ENCODE assay signal across 12 mouse cellular contexts in genomic region chr19:24054265-24054664, GRCm38 (mm10). TPM values are rescaled to one million over a fixed set of nuclear protein-coding genes. Genes with fewer than 3 reads are reported as not detected.
DNase-seq lines count a peak whose midpoint lies in the region; ATAC-seq and TF ChIP-seq lines count a peak whose summit lies in the region.
"Had no signal": no experiment of that assay in that cellular context is flagged by ENCODE, and none has a peak within 500 bp of the region (broad histone marks: within the 10 kb centered on the region; RNA-seq: fewer than 3 reads in every experiment).

No protein-coding gene starts in this region.

- no peaks in the 10 kb centered on the region for H3K36me3 ChIP-seq in lung, embryonic 14.5 days (ENCODE audit: insufficient read depth)
- no peaks in the 10 kb centered on the region for H3K36me3 ChIP-seq in heart, embryonic 14.5 days (ENCODE audit: control insufficient read depth, insufficient read depth, low read length)
- H3K36me3 ChIP-seq in intestine, postnatal 0 days (ENCODE audit: control insufficient read depth, insufficient read depth), result no peaks in the 10 kb centered on the region
- H3K36me3 ChIP-seq in stomach, embryonic 14.5 days (ENCODE audit: control insufficient read depth, insufficient read depth, low read length), result no peaks in the 10 kb centered on the region
- H3K36me3 ChIP-seq: hindbrain, embryonic 13.5 days; limb, embryonic 12.5 days had no signal

- H3K27ac ChIP-seq in lung, embryonic 14.5 days (ENCODE audit: low read depth), result peak overlapping the region; percentile 51
- peak overlapping the region; percentile 94 to 97 for H3K27ac ChIP-seq in heart, embryonic 14.5 days (replicated peaks in 1 of 2; ENCODE audit: control insufficient read depth in 1 of 2, insufficient read depth in 1 of 2, low read depth in 2 of 2, low read length in 2 of 2)
- H3K27ac ChIP-seq in intestine, postnatal 0 days (ENCODE audit: low read depth, low read length), result peak overlapping the region; percentile 57; the same call in 1 of the 2 replicates
- H3K27ac ChIP-seq in stomach, embryonic 14.5 days (ENCODE audit: low read length), result peak overlapping the region; percentile 74
- H3K27ac ChIP-seq: hindbrain, embryonic 13.5 days; limb, embryonic 12.5 days; macrophage had no signal

- H3K27me3 ChIP-seq in lung, embryonic 14.5 days (ENCODE audit: insufficient read depth, low read length), result no peaks in the 10 kb centered on the region
- no peaks in the 10 kb centered on the region for H3K27me3 ChIP-seq in heart, embryonic 14.5 days (ENCODE audit: control insufficient read depth, insufficient read depth, low read length)
- H3K27me3 ChIP-seq in intestine, postnatal 0 days (replicated peaks; ENCODE audit: control insufficient read depth, insufficient read depth, low read length), result no peaks in the 10 kb centered on the region
- H3K27me3 ChIP-seq in stomach, embryonic 14.5 days (ENCODE audit: control insufficient read depth, insufficient read depth, low read length), result no peaks in the 10 kb centered on the region
- H3K27me3 ChIP-seq: hindbrain, embryonic 13.5 days; limb, embryonic 12.5 days had no signal

- no peak overlapping the region for H3K9ac ChIP-seq in lung, embryonic 14.5 days
- H3K9ac ChIP-seq in heart, embryonic 14.5 days (ENCODE audit: low read length), result peak overlapping the region; percentile 3; the same call in 1 of the 2 replicates
- H3K9ac ChIP-seq in intestine, postnatal 0 days (ENCODE audit: low read depth, low read length), result no peak overlapping the region
- no peak overlapping the region for H3K9ac ChIP-seq in stomach, embryonic 14.5 days (replicated peaks; ENCODE audit: low read depth, low read length)
- H3K9ac ChIP-seq: hindbrain, embryonic 13.5 days; limb, embryonic 12.5 days had no signal

- peaks cover 22% of the 10 kb centered on the region for H3K4me1 ChIP-seq in lung, embryonic 14.5 days (ENCODE audit: insufficient read depth)
- H3K4me1 ChIP-seq in heart, embryonic 14.5 days (ENCODE audit: control insufficient read depth in 2 of 2, insufficient read depth in 2 of 2, low read length in 2 of 2), result peaks cover 31 to 54% of the 10 kb centered on the region in 2 experiments
- H3K4me1 ChIP-seq in intestine, postnatal 0 days (replicated peaks; ENCODE audit: control insufficient read depth, insufficient read depth, low read length), result no peaks in the 10 kb centered on the region; the same call in 1 of the 2 replicates
- H3K4me1 ChIP-seq in stomach, embryonic 14.5 days (ENCODE audit: control insufficient read depth, insufficient read depth, low read length), result peaks cover 12% of the 10 kb centered on the region; the same call in 1 of the 2 replicates
- H3K4me1 ChIP-seq: hindbrain, embryonic 13.5 days had no signal

- TF ChIP-seq CTCF in lung, embryonic 14.5 days (IDR thresholded peaks at IDR 0.05; ENCODE audit: low read depth), result no peak
- TF ChIP-seq CTCF in intestine, postnatal 0 days (IDR thresholded peaks at IDR 0.05; ENCODE audit: low read depth), result no peak

- peak; percentile 37 for DNase-seq in lung, embryonic 14.5 days
- no peak for DNase-seq in lung, postnatal 14 days
- DNase-seq: right cerebral cortex, postnatal 14 days had no signal

- H3K4me2 ChIP-seq in lung, embryonic 14.5 days, result peak overlapping the region; percentile 29
- H3K4me2 ChIP-seq in heart, embryonic 14.5 days (ENCODE audit: low read length), result peak overlapping the region; percentile 19; the same call in 1 of the 2 replicates
- H3K4me2 ChIP-seq in intestine, postnatal 0 days (replicated peaks; ENCODE audit: low read depth), result peak overlapping the region; percentile 43
- no peak overlapping the region for H3K4me2 ChIP-seq in stomach, embryonic 14.5 days (replicated peaks; ENCODE audit: low read depth, low read length)
- H3K4me2 ChIP-seq: hindbrain, embryonic 13.5 days; limb, embryonic 12.5 days had no signal

- no peak for ATAC-seq in lung, embryonic 14.5 days (ENCODE audit: insufficient read depth)
- ATAC-seq in heart, embryonic 14.5 days (ENCODE audit: insufficient number of reproducible peaks, insufficient read depth, low FRiP score, low read depth), result no peak
- peak; percentile 75 for ATAC-seq in intestine, postnatal 0 days
- ATAC-seq in stomach, embryonic 14.5 days (ENCODE audit: insufficient number of reproducible peaks, insufficient read depth, low FRiP score, low read depth), result no peak
- ATAC-seq in CD4-positive, CD25-positive, alpha-beta regulatory T cell, adult 4 months, result no peak
- no peak for ATAC-seq in erythroblast, adult 5-6 weeks (replicated peaks; ENCODE audit: low FRiP score, poor library complexity, severe bottlenecking)

- WGBS in lung, embryonic 14.5 days, result 39% methylated on average over 5 of the region's 5 CpGs
- 55% methylated on average over 5 of the region's 5 CpGs for WGBS in heart, embryonic 14.5 days
- WGBS in intestine, postnatal 0 days, result 10% methylated on average over 5 of the region's 5 CpGs
- 44% methylated on average over 5 of the region's 5 CpGs for WGBS in stomach, embryonic 14.5 days

- no peaks in the 10 kb centered on the region for H3K9me3 ChIP-seq in lung, embryonic 14.5 days (ENCODE audit: low read depth, low read length)
- H3K9me3 ChIP-seq in heart, embryonic 14.5 days (ENCODE audit: control insufficient read depth, low read length), result peaks cover 3% of the 10 kb centered on the region; the same call in 1 of the 2 replicates
- no peaks in the 10 kb centered on the region for H3K9me3 ChIP-seq in intestine, postnatal 0 days (ENCODE audit: control insufficient read depth)
- H3K9me3 ChIP-seq in stomach, embryonic 14.5 days (ENCODE audit: control insufficient read depth, low read depth, low read length), result no peaks in the 10 kb centered on the region
- H3K9me3 ChIP-seq: hindbrain, embryonic 13.5 days; limb, embryonic 12.5 days had no signal

- H3K4me3 ChIP-seq in lung, embryonic 14.5 days (ENCODE audit: low read depth, low read length), result no peak overlapping the region
- no peak overlapping the region for H3K4me3 ChIP-seq in heart, embryonic 14.5 days (ENCODE audit: control insufficient read depth in 1 of 2, insufficient read depth in 1 of 2, low read depth in 1 of 2, low read length in 2 of 2)
- H3K4me3 ChIP-seq in intestine, postnatal 0 days (ENCODE audit: low read depth, low read length), result no peak overlapping the region
- no peak overlapping the region for H3K4me3 ChIP-seq in stomach, embryonic 14.5 days (ENCODE audit: low read depth, low read length)
- H3K4me3 ChIP-seq: hindbrain, embryonic 13.5 days; limb, embryonic 12.5 days had no signal

RNA-seq across cellular contexts. Expression of gene Fam189a2, which starts 23.4 kb away (rescaled TPM):
- polyA plus RNA-seq in lung, embryonic 14.5 days (2014; fragmentation: Nextera tagmentation; extraction: Ambion mirVana), result 1.2 and 1.4 TPM in 2 replicates
- polyA plus RNA-seq in heart, embryonic 14.5 days (2014; fragmentation: Nextera tagmentation; extraction: Ambion mirVana), result 12.6 and 17.8 TPM in 2 replicates
- 2.9 and 3.0 TPM in 2 replicates for polyA plus RNA-seq in intestine, postnatal 0 days (2015; fragmentation: Nextera tagmentation; extraction: Ambion mirVana)
- 0.62 and 0.73 TPM in 2 replicates for polyA plus RNA-seq in stomach, embryonic 14.5 days (2014; fragmentation: Nextera tagmentation; extraction: Ambion mirVana)
- polyA plus RNA-seq in CD4-positive, CD25-positive, alpha-beta regulatory T cell, adult 4 months (2017; shearing (Covaris generic)), result not detected
- total RNA-seq in erythroblast, adult 5-6 weeks (2015; ENCODE audit: low replicate concordance), result not detected in 2 replicates
- total RNA-seq in erythroblast, adult 5-6 weeks (2017; ENCODE audit: low replicate concordance), result not detected in 2 replicates
- total RNA-seq: neutrophil, adult 5-6 weeks had no signal
- polyA plus RNA-seq: macrophage had no signal
